Mouse (Mus musculus): ENCODE data around the gene Kantr.

DNA sequence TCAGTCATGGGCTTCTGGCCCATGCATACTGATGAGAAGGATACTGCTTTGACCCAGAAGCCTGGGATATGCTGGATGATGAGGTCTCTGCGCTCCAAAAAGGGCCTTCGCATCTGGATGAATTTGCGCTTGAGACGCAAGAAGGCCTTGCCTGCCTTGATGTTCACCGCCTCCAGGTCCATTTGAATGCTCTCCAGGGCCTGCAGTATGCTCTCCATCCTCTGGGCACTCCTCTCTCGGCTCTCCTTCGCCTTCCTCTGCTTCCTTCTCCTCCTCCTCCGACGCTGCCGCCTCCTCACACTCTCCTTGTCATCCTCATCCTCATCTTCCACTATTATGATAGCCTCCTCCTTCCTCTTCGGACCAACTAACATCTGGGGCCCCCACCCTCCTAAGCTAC lies 14.2 kb upstream of the Kantr start:
- TF ChIP-seq POLR2A (IDR thresholded peaks at IDR 0.05; ENCODE audit: insufficient read length, low read depth) (no peak), POLR2AphosphoS2 (IDR thresholded peaks at IDR 0.05; ENCODE audit: insufficient read length, low read depth) (no peak), MAX (IDR thresholded peaks at IDR 0.05; ENCODE audit: low read depth) (no peak), CEBPB (IDR thresholded peaks at IDR 0.05; ENCODE audit: insufficient read depth, poor library complexity, severe bottlenecking) (no peak), MYOG (IDR thresholded peaks at IDR 0.05; ENCODE audit: control insufficient read depth in 1 of 3, insufficient read depth in 1 of 3, insufficient read length in 2 of 3, low read depth in 2 of 3) (no peak), MYOD1 (IDR thresholded peaks at IDR 0.05; ENCODE audit: control insufficient read depth in 1 of 3, insufficient read length in 2 of 3, low read depth in 2 of 3) (no peak), SRF (IDR thresholded peaks at IDR 0.05; ENCODE audit: control insufficient read depth, insufficient read length, low read depth) (no peak), E2F4 (IDR thresholded peaks at IDR 0.05; ENCODE audit: insufficient read depth) (no peak), TCF3 (IDR thresholded peaks at IDR 0.05; ENCODE audit: insufficient read length, low read depth) (no peak)
